Mouse (Mus musculus): ENCODE results near the gene Xlr5b. TPM values are rescaled to one million over a fixed set of nuclear protein-coding genes. Genes with fewer than 3 reads are reported as not detected.

The Xlr5b gene
- polyA plus RNA-seq, 1 experiment from 2014 or later, result not detected

Other genes starting within 250 kb of the Xlr5b start
- gene Cetn2, start 230.4 kb upstream of the Xlr5b start, polyA plus RNA-seq (2014; fragmentation: Nextera tagmentation; extraction: Ambion mirVana), result 112 and 143 TPM in 2 replicates
- 25.4 and 29.5 TPM in 2 replicates for gene Nsdhl, start 230.2 kb upstream of the Xlr5b start, polyA plus RNA-seq (2014; fragmentation: Nextera tagmentation; extraction: Ambion mirVana)
- gene Zfp185, start 161.5 kb upstream of the Xlr5b start, polyA plus RNA-seq (2014; fragmentation: Nextera tagmentation; extraction: Ambion mirVana), result 3.0 and 4.9 TPM in 2 replicates
- not detected in 2 replicates for gene Pnma5, start 111.7 kb upstream of the Xlr5b start, polyA plus RNA-seq (2014; fragmentation: Nextera tagmentation; extraction: Ambion mirVana)
- gene Pnma3, start 84.0 kb upstream of the Xlr5b start, polyA plus RNA-seq (2014; fragmentation: Nextera tagmentation; extraction: Ambion mirVana), result 0.12 TPM in 1 of 2 replicates, not detected in the other
- gene Xlr4a, start 66.3 kb upstream of the Xlr5b start, polyA plus RNA-seq (2014; fragmentation: Nextera tagmentation; extraction: Ambion mirVana), result 0.46 TPM in 1 of 2 replicates, not detected in the other
- gene Xlr3a, start 51.7 kb upstream of the Xlr5b start, polyA plus RNA-seq (2014; fragmentation: Nextera tagmentation; extraction: Ambion mirVana), result 0.51 and 1.4 TPM in 2 replicates
- not detected in 2 replicates for gene Gm14685, start 31.7 kb upstream of the Xlr5b start, polyA plus RNA-seq (2014; fragmentation: Nextera tagmentation; extraction: Ambion mirVana)
- not detected in 2 replicates for gene DXBay18, start 654 bp downstream of the Xlr5b start, polyA plus RNA-seq (2014; fragmentation: Nextera tagmentation; extraction: Ambion mirVana)
- not detected in 2 replicates for gene Spin2d, start 28.2 kb downstream of the Xlr5b start, polyA plus RNA-seq (2014; fragmentation: Nextera tagmentation; extraction: Ambion mirVana)
- gene Xlr3b, start 43.4 kb downstream of the Xlr5b start, polyA plus RNA-seq (2014; fragmentation: Nextera tagmentation; extraction: Ambion mirVana), result 6.0 and 8.6 TPM in 2 replicates
- 0.50 TPM in 1 of 2 replicates, not detected in the other for gene Xlr4b, start 65.5 kb downstream of the Xlr5b start, polyA plus RNA-seq (2014; fragmentation: Nextera tagmentation; extraction: Ambion mirVana)
- gene F8a, start 79.5 kb downstream of the Xlr5b start, polyA plus RNA-seq (2014; fragmentation: Nextera tagmentation; extraction: Ambion mirVana), result 9.1 and 9.9 TPM in 2 replicates
- gene Xlr4c, start 94.3 kb downstream of the Xlr5b start, polyA plus RNA-seq (2014; fragmentation: Nextera tagmentation; extraction: Ambion mirVana), result not detected in 2 replicates
- not detected in 2 replicates for gene Xlr3c, start 116.6 kb downstream of the Xlr5b start, polyA plus RNA-seq (2014; fragmentation: Nextera tagmentation; extraction: Ambion mirVana)
- 0.31 TPM in 1 of 2 replicates, not detected in the other for gene Xlr5a, start 144.2 kb downstream of the Xlr5b start, polyA plus RNA-seq (2014; fragmentation: Nextera tagmentation; extraction: Ambion mirVana)
- gene Xlr5c, start 144.2 kb downstream of the Xlr5b start, polyA plus RNA-seq (2014; fragmentation: Nextera tagmentation; extraction: Ambion mirVana), result not detected in 2 replicates
- not detected in 2 replicates for gene Gm45015, start 188.0 kb downstream of the Xlr5b start, polyA plus RNA-seq (2014; fragmentation: Nextera tagmentation; extraction: Ambion mirVana)
- gene Zfp275, start 193.8 kb downstream of the Xlr5b start, polyA plus RNA-seq (2014; fragmentation: Nextera tagmentation; extraction: Ambion mirVana), result 11.1 and 17.1 TPM in 2 replicates
- gene Gm18336, start 249.9 kb downstream of the Xlr5b start, polyA plus RNA-seq (2014; fragmentation: Nextera tagmentation; extraction: Ambion mirVana), result not detected in 2 replicates

Measured in kidney, embryonic 14.5 days (tissue).